Mouse (Mus musculus): ENCODE data around the gene Gm48552.

GRCm38 (mm10) chr10:81434361-81435263, 45.8 kb downstream of the Gm48552 start:
- TF ChIP-seq CTCF (IDR thresholded peaks at IDR 0.05; ENCODE audit: control insufficient read depth, insufficient read depth, low read length), result no peak
- TF ChIP-seq POLR2A (IDR thresholded peaks at IDR 0.05; ENCODE audit: borderline replicate concordance, control insufficient read depth, low read depth, low read length), result no peak

Measured in bone marrow, adult 2 months (tissue).